Mouse (Mus musculus) midbrain, embryonic 12.5 days (tissue): ENCODE data around the gene Il1rapl1. TPM values are rescaled to one million over a fixed set of nuclear protein-coding genes. Genes with fewer than 3 reads are reported as not detected.
"Not testable (repeated sequence)": the region's sequence is repeated elsewhere in the genome, so short reads cannot be mapped to it uniquely, and the experiment has no call there.

Source experiments
- ATAC-seq: fragments of 200-750 bp; cut with Nextera tagmentation; 2 replicates; pipeline ENCODE4 v1.8.0; 2017; ENCODE audit warnings: low read depth, moderate TSS enrichment, moderate library complexity; ENCODE audit not compliant: low FRiP score
- H3K27ac ChIP-seq: fragments of 300-500 bp; sonication (generic); replicated peaks from 2 replicates; pipeline ENCODE4 v1.5.1; 2016; ENCODE audit warnings: mild to moderate bottlenecking
- H3K27me3 ChIP-seq: fragments of 300-500 bp; sonication (generic); 2 replicates; pipeline ENCODE4 v1.6.1; 2016; ENCODE audit warnings: mild to moderate bottlenecking
- H3K36me3 ChIP-seq: fragments of 300-500 bp; sonication (generic); 2 replicates; pipeline ENCODE4 v1.6.1; 2016
- H3K4me1 ChIP-seq: fragments of 300-500 bp; sonication (generic); 2 replicates; pipeline ENCODE4 v1.6.1; 2016
- H3K4me2 ChIP-seq: fragments of 300-500 bp; sonication (generic); replicated peaks from 2 replicates; pipeline ENCODE4 v1.6.1; 2016; ENCODE audit warnings: mild to moderate bottlenecking, moderate library complexity
- H3K4me3 ChIP-seq: fragments of 300-500 bp; sonication (generic); 2 replicates; pipeline ENCODE4 v1.5.1; 2016; ENCODE audit warnings: mild to moderate bottlenecking
- H3K9ac ChIP-seq: fragments of 300-500 bp; sonication (generic); replicated peaks from 2 replicates; pipeline ENCODE4 v1.6.1; 2016; ENCODE audit warnings: mild to moderate bottlenecking, moderate library complexity
- H3K9me3 ChIP-seq: fragments of 300-500 bp; sonication (generic); 2 replicates; pipeline ENCODE4 v1.6.1; 2016; ENCODE audit warnings: mild to moderate bottlenecking
- WGBS: fragments of 180-500 bp; shearing (Covaris S2); methylation state at CpG from one replicate; pipeline ENCODE4 v1.1.7; 2016; 5-methylcytosine and 5-hydroxymethylcytosine counted together
- polyA plus RNA-seq: library from polyadenylated mRNA; unstranded; fragments of >200 nt; fragmentation: Nextera tagmentation; extraction: Ambion mirVana; gene quantifications from 2 replicates; pipeline ENCODE4 v1.2.1, GENCODE M21; 2016

Gene Il1rapl1
- polyA plus RNA-seq, 1 experiment from 2014 or later: 2.0 TPM

DNA sequence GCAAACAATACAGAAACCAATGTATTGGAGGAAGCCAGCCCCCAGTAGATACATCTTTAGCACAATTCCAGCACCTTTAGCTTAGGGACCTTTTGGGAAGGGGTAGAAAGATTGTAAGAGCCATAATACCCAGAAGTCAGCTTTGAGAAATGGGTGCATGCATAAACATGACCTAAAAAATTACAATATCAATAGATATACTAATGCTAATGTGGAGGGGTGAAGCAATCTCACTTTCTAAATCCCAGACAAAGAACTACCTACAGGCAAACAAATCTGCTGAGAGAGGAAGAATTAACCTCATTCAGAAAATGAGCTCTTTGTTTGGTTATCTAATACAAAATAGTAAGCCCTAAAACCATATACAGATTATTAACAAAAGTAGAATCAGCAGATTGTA lies 607.4 kb downstream of the Il1rapl1 start:
- H3K27me3 ChIP-seq: no peaks in the 10 kb centered on the region
- ATAC-seq: peak; percentile 72; the same call in 1 of the 2 replicates
- no peak overlapping the region for H3K4me2 ChIP-seq
- no peaks in the 10 kb centered on the region for H3K9me3 ChIP-seq
- H3K27ac ChIP-seq: no peak overlapping the region
- H3K36me3 ChIP-seq: no peaks in the 10 kb centered on the region
- H3K4me1 ChIP-seq: no peaks in the 10 kb centered on the region
- no peak overlapping the region for H3K4me3 ChIP-seq
- H3K9ac ChIP-seq: no peak overlapping the region

DNA sequence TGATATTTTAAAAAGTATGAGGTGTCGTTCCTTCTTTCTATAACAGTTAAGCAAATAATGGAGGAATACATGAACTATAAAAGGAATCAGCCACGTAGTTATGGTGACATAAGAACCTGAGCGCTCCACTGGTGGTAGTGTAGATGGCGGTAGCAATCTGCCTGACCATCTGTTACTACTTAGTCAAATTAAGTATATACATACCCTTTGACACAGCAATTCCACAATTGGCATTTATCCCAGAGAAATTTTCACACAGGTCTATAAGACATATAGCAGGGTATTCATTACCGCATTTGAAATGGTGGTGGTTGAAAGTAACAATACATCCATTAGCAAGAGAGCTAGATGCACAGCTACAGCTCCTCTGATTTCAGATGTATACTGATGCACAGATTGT lies 612.8 kb downstream of the Il1rapl1 start:
- Histone ChIP-seq H3K27ac (no peak overlapping the region), H3K4me1 (no peaks in the 10 kb centered on the region), H3K9me3 (no peaks in the 10 kb centered on the region), H3K9ac (no peak overlapping the region), H3K4me3 (no peak overlapping the region), H3K27me3 (no peaks in the 10 kb centered on the region), H3K4me2 (no peak overlapping the region), H3K36me3 (no peaks in the 10 kb centered on the region)
- ATAC-seq: no peak
- 72% methylated on average over 5 of the region's 5 CpGs for WGBS

DNA sequence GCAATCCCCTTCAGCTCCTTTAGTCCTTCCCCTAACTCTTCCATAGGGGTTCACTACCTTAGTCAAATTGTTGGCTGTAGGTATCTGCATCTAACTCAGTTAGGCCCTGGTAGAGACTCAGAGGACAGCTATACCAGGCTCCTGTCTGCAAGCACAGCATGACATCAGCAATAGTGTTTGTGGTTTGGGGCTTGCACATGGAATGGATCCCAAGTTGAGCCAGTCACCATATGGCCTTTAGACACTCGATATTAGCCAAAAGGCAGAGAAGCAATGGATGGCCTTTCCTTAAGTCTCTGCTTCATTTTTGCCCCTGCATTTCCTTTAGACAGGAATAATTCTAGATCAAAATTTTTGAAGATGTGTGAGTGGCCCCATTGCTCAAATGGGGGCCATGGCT lies 632.0 kb downstream of the Il1rapl1 start:
- no peak overlapping the region for H3K9ac ChIP-seq
- H3K36me3 ChIP-seq: no peaks in the 10 kb centered on the region
- no peak overlapping the region for H3K4me2 ChIP-seq
- no peak for ATAC-seq
- H3K4me1 ChIP-seq: no peaks in the 10 kb centered on the region
- H3K27me3 ChIP-seq: no peaks in the 10 kb centered on the region
- 81% methylated on average over 1 of the region's 1 CpGs for WGBS
- no peaks in the 10 kb centered on the region for H3K9me3 ChIP-seq
- no peak overlapping the region for H3K27ac ChIP-seq
- H3K4me3 ChIP-seq: no peak overlapping the region

DNA sequence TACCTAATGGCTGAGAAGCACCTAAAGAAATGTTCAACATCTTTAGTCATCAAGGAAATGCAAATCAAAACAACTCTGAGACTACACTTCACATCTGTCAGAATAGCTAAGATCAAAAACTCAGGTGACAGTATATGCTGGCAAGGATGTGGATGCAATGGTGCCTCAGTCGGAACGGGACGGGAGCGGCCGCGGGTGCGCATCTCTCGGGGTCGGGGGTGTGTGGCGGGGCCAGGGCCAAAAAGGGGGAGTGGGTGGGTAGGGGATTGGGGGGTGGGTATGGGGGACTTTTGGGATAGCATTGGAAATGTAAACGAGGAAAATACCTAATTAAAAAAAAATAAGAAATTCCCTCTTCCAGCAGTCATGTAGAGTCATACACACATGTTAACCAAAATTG lies 877.3 kb downstream of the Il1rapl1 start:
- WGBS: 56% methylated on average over 11 of the region's 11 CpGs
- H3K4me3 ChIP-seq, H3K4me1 ChIP-seq, ATAC-seq, H3K36me3 ChIP-seq, H3K4me2 ChIP-seq, H3K27me3 ChIP-seq, H3K9ac ChIP-seq, H3K9me3 ChIP-seq, H3K27ac ChIP-seq: not testable (repeated sequence)

DNA sequence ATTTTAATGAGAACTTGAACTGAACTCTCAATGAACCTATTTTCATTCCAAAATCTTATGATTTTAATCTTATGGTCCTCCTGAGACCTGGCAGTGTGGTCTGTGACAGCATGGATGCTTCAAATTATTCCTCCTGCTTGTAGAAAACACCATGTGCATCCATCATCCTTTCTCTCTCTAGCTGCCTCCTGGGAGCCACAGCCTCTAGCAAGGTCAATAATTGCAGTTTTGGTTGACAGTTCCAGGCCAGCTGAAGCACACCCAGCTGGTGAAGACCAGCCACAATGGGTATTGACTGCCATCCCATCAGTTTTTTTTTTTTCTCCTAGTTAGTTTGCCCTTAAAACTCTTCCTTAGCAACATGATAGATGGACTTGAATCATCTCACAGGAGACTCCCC lies 890.2 kb downstream of the Il1rapl1 start:
- no peaks in the 10 kb centered on the region for H3K36me3 ChIP-seq
- no peak overlapping the region for H3K4me3 ChIP-seq
- no peak overlapping the region for H3K4me2 ChIP-seq
- H3K27me3 ChIP-seq: no peaks in the 10 kb centered on the region
- H3K9me3 ChIP-seq: no peaks in the 10 kb centered on the region
- no peak for ATAC-seq
- H3K9ac ChIP-seq: no peak overlapping the region
- H3K4me1 ChIP-seq: no peaks in the 10 kb centered on the region
- H3K27ac ChIP-seq: no peak overlapping the region

DNA sequence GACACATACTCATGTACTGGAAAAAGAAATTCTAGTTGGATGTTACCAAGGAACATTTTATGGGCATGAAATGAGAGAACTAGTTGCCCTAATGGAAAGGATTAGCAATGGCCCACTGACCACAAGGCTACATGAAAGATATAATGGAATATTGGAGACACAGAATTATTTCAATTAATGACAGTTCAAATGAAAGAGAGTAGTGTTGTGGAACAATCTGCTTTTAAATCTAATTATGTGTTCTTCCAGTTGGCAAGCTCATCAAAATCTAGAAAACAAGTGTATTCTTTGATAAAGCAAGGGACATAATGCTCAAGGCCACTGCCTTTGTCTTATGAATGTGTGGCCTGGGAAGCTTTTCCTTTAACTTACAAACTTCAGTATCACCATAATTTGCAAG lies 1113.1 kb downstream of the Il1rapl1 start:
- no peak for ATAC-seq
- Histone ChIP-seq H3K4me1 (no peaks in the 10 kb centered on the region), H3K36me3 (no peaks in the 10 kb centered on the region)

DNA sequence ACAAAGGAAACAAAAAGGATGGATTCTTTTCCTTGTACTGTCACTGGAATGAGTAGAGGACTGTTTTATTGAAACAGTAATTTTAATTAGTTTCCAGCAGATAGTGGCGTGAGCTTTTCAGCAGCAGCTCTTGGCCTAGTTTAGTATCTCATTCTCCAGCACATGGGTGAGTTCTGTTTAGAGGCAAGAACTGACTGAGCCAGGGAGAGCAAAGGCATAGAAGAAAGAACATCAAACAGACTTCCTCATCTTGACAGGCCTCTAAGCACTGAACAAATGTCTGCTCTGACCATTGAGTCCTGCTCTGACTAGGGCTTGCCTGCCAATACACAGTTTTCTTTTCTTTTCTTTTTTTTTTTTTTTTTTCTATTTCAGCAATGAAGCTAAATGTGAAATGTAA lies 1160.3 kb downstream of the Il1rapl1 start:
- Histone ChIP-seq H3K9ac (no peak overlapping the region), H3K4me2 (no peak overlapping the region), H3K9me3 (no peaks in the 10 kb centered on the region), H3K27me3 (no peaks in the 10 kb centered on the region), H3K4me3 (no peak overlapping the region), H3K27ac (no peak overlapping the region), H3K4me1 (no peaks in the 10 kb centered on the region), H3K36me3 (no peaks in the 10 kb centered on the region)
- ATAC-seq: no peak
- 36% methylated on average over 1 of the region's 1 CpGs for WGBS

More for the DNA sequence above, 1113.1 kb downstream of the Il1rapl1 start:
- Histone ChIP-seq H3K27me3 (no peaks in the 10 kb centered on the region), H3K9me3 (no peaks in the 10 kb centered on the region), H3K9ac (no peak overlapping the region), H3K27ac (no peak overlapping the region), H3K4me2 (no peak overlapping the region), H3K4me3 (no peak overlapping the region)

DNA sequence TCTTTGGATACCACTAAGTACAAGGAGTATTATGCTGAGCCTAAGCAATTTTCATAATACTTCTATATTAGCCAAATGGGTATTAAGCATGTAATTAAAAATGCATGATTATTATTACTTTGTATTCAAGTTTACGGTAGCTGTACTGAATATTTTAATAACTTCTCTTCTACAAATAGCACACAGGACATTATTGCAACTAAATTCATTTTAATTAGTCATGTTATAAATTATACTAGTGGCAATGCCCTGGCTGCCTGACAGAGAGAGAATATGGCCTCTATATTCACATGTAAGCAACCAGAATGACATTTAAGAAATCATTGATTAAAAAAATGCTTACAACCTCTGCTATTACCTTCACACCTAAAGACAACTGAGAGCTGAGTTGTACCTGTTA lies 1160.8 kb downstream of the Il1rapl1 start:
- Histone ChIP-seq H3K27ac (no peak overlapping the region), H3K4me1 (no peaks in the 10 kb centered on the region), H3K36me3 (no peaks in the 10 kb centered on the region), H3K4me3 (no peak overlapping the region), H3K4me2 (no peak overlapping the region), H3K9me3 (no peaks in the 10 kb centered on the region), H3K9ac (no peak overlapping the region), H3K27me3 (no peaks in the 10 kb centered on the region)
- 97% methylated on average over 1 of the region's 1 CpGs for WGBS
- ATAC-seq: no peak

DNA sequence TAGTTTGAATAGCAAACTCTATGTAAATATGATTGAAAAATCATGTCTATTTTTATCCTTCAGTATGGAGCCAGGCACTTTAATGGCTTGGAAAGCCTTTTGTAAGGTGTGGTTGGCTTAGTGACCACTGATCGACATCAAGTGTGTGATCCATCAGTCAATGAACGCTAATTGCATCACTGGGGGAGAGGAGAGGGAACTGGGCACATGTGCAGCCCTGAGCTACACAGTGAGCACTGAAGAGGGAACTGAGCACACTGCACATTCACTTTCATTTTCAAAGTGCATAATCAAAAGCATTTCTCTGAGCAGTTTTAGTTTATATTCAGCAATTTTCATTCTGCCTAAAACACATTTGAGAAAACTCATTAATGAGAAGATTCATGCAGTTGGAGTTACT lies 1164.5 kb downstream of the Il1rapl1 start:
- H3K9me3 ChIP-seq: no peaks in the 10 kb centered on the region
- H3K27ac ChIP-seq: no peak overlapping the region
- WGBS: 61% methylated on average over 2 of the region's 2 CpGs
- H3K27me3 ChIP-seq: no peaks in the 10 kb centered on the region
- no peaks in the 10 kb centered on the region for H3K4me1 ChIP-seq
- H3K9ac ChIP-seq: no peak overlapping the region
- no peak overlapping the region for H3K4me2 ChIP-seq
- H3K36me3 ChIP-seq: no peaks in the 10 kb centered on the region
- no peak for ATAC-seq
- H3K4me3 ChIP-seq: no peak overlapping the region

DNA sequence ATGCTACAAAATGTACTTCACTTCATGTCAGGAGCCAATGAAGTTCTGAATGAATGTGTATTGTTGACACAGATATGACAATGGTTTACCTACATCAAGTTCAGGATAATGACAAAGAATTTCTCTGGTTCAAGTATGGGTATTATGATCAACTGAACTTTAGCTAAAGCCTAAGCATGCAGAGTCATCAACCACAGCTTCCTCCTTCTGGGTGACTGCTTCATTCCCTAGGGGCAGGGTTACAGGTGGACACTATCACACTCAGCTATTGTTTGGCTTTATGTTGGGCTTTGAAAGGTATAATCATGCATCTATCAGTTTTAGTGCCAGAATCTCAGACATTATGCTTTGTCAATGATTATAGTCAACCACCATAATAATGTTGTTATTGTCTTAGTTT lies 1166.3 kb downstream of the Il1rapl1 start:
- H3K9ac ChIP-seq: no peak overlapping the region
- ATAC-seq: no peak

DNA sequence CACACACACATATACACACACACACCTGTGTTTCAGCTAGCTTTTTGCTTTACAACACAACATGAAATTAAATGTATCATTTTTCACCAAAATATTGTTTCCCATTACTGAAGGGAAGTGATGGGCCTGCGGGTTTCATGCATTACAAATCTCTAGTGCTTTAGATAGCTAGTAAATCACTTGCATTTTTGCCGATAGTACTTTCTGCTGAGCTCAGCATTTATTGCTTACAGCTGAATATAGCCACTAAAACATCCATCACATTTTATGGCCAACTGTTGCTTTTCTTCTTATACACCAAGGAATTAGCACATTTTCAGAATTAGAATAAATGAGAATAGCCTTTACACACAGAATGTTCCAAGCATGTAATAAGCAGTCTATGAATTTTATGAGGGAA lies 1260.6 kb downstream of the Il1rapl1 start:
- H3K9me3 ChIP-seq: no peaks in the 10 kb centered on the region
- no peak overlapping the region for H3K27ac ChIP-seq
- H3K27me3 ChIP-seq: no peaks in the 10 kb centered on the region
- H3K9ac ChIP-seq: no peak overlapping the region
- no peak overlapping the region for H3K4me2 ChIP-seq
- H3K36me3 ChIP-seq: no peaks in the 10 kb centered on the region
- no peaks in the 10 kb centered on the region for H3K4me1 ChIP-seq
- no peak overlapping the region for H3K4me3 ChIP-seq
- no peak for ATAC-seq
- 79% methylated on average over 2 of the region's 2 CpGs for WGBS

More for the DNA sequence above, 1166.3 kb downstream of the Il1rapl1 start:
- Histone ChIP-seq H3K27ac (no peak overlapping the region), H3K4me1 (no peaks in the 10 kb centered on the region), H3K4me2 (no peak overlapping the region), H3K27me3 (no peaks in the 10 kb centered on the region), H3K4me3 (no peak overlapping the region), H3K36me3 (no peaks in the 10 kb centered on the region), H3K9me3 (no peaks in the 10 kb centered on the region)

DNA sequence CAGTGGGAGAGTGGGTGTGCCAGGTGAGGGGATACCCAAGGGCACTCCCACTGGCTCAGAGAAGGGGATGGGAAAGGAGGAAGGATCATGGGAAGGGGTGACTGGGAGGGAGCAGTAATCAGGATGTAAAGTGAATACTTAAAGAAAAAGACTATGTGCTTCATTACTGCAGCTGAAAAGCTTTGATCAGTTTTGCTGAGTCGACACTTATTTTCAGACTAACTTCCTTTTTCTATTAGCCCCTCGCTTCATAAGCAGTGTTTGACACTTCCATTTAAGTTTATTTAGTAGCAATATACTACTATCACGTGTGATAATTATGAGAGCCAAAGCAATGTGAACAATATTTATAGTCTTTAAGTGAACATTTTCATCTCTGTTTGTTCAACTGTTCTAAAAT lies 1307.2 kb downstream of the Il1rapl1 start:
- ATAC-seq: no peak
- Histone ChIP-seq H3K4me3 (no peak overlapping the region), H3K4me1 (no peaks in the 10 kb centered on the region), H3K27me3 (no peaks in the 10 kb centered on the region), H3K27ac (no peak overlapping the region), H3K9me3 (no peaks in the 10 kb centered on the region), H3K9ac (no peak overlapping the region), H3K4me2 (no peak overlapping the region), H3K36me3 (no peaks in the 10 kb centered on the region)
- 85% methylated on average over 3 of the region's 3 CpGs for WGBS

DNA sequence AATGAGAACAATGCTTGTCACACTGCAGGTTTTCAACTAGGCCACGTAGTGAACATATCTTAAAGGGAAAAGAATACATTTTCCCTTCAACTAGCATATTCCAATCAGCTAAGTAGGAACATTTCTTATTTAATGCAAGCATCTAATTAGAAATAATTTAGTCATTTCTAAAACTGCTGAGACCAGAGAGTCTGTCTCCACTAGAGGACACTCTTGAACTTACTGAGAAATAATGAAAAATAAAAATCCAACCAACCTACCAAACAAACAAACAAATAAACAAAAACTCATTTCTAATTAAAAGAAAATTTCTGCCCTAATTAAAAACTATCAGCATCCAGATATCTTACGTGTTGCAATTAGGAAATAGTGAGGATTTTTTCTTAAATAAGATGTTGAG lies 1312.7 kb downstream of the Il1rapl1 start:
- Histone ChIP-seq H3K4me1 (no peaks in the 10 kb centered on the region), H3K9ac (no peak overlapping the region), H3K27ac (no peak overlapping the region), H3K4me2 (no peak overlapping the region), H3K4me3 (no peak overlapping the region), H3K9me3 (no peaks in the 10 kb centered on the region), H3K36me3 (no peaks in the 10 kb centered on the region), H3K27me3 (no peaks in the 10 kb centered on the region)
- WGBS: 72% methylated on average over 2 of the region's 2 CpGs
- ATAC-seq: no peak
